Mouse (Mus musculus) stomach, embryonic 16.5 days (tissue): ENCODE data around the gene Slc38a9. TPM values are rescaled to one million over a fixed set of nuclear protein-coding genes. Genes with fewer than 3 reads are reported as not detected.

Source experiments
- ATAC-seq: fragments of 200-750 bp; cut with Nextera tagmentation; 2 replicates; pipeline ENCODE4 v1.8.0; 2017; ENCODE audit warnings: moderate number of reproducible peaks, moderate TSS enrichment; ENCODE audit not compliant: insufficient read depth, low FRiP score
- H3K27ac ChIP-seq: fragments of 300-500 bp; sonication (generic); 2 replicates; pipeline ENCODE4 v1.5.1; 2014; ENCODE audit warnings: low read length
- H3K27me3 ChIP-seq: fragments of 300-500 bp; sonication (generic); 2 replicates; pipeline ENCODE4 v1.6.1; 2014; ENCODE audit warnings: low read length, control low read depth, mixed read lengths; ENCODE audit not compliant: control insufficient read depth, insufficient read depth
- H3K36me3 ChIP-seq: fragments of 300-500 bp; sonication (generic); 2 replicates; pipeline ENCODE4 v1.6.1; 2014; ENCODE audit warnings: low read length; ENCODE audit not compliant: control insufficient read depth, insufficient read depth
- H3K4me1 ChIP-seq: fragments of 300-500 bp; sonication (generic); 2 replicates; pipeline ENCODE4 v1.6.1; 2014; ENCODE audit warnings: low read length, control low read depth, mixed read lengths; ENCODE audit not compliant: control insufficient read depth, insufficient read depth
- H3K4me2 ChIP-seq: fragments of 300-500 bp; sonication (generic); 2 replicates; pipeline ENCODE4 v1.6.1; 2014; ENCODE audit warnings: low read depth, low read length, mixed read lengths
- H3K4me3 ChIP-seq: fragments of 300-500 bp; sonication (generic); replicated peaks from 2 replicates; pipeline ENCODE4 v1.5.1; 2014; ENCODE audit warnings: mild to moderate bottlenecking, low read length
- H3K9ac ChIP-seq: fragments of 300-500 bp; sonication (generic); 2 replicates; pipeline ENCODE4 v1.6.1; 2014; ENCODE audit warnings: low read length
- H3K9me3 ChIP-seq: fragments of 300-500 bp; sonication (generic); replicated peaks from 2 replicates; pipeline ENCODE4 v1.6.1; 2016; ENCODE audit warnings: low read length, control low read depth; ENCODE audit not compliant: control insufficient read depth
- WGBS: fragments of 180-500 bp; shearing (Covaris S2); extraction: QIAGEN DNeasy Blood & Tissue Kit; methylation state at CpG from one replicate; pipeline ENCODE4 v1.1.7; 2014; 5-methylcytosine and 5-hydroxymethylcytosine counted together
- polyA plus RNA-seq: library from polyadenylated mRNA; unstranded; fragments of >200 nt; fragmentation: Nextera tagmentation; extraction: Ambion mirVana; gene quantifications from 2 replicates; pipeline ENCODE4 v1.2.1, GENCODE M21; 2015

Slc38a9 gene
- polyA plus RNA-seq, 1 experiment from 2014 or later = 16.1 TPM

GRCm38 (mm10) chr13:112786142-112786541 is 125.6 kb downstream of the Slc38a9 start:
- no peak for ATAC-seq
- H3K9ac ChIP-seq = no peak overlapping the region
- WGBS = 83% methylated on average over 3 of the region's 3 CpGs

GRCm38 (mm10) chr13:112786942-112787533 is 126.5 kb downstream of the Slc38a9 start:
- Histone ChIP-seq H3K9me3 (no peaks in the 10 kb centered on the region), H3K9ac (no peak overlapping the region), H3K36me3 (no peaks in the 10 kb centered on the region), H3K4me3 (no peak overlapping the region), H3K4me1 (peaks cover 3% of the 10 kb centered on the region; the same call in 1 of the 2 replicates), H3K27me3 (no peaks in the 10 kb centered on the region), H3K27ac (no peak overlapping the region; the same call in 1 of the 2 replicates), H3K4me2 (no peak overlapping the region)
- WGBS = 52% methylated on average over 10 of the region's 10 CpGs
- peak; percentile 77; the same call in 1 of the 2 replicates for ATAC-seq

More at GRCm38 (mm10) chr13:112786142-112786541, 125.6 kb downstream of the Slc38a9 start:
- H3K27me3 ChIP-seq = no peaks in the 10 kb centered on the region
- H3K27ac ChIP-seq = no peak overlapping the region
- H3K36me3 ChIP-seq = no peaks in the 10 kb centered on the region
- H3K4me1 ChIP-seq = peaks cover 3% of the 10 kb centered on the region; the same call in 1 of the 2 replicates
- H3K9me3 ChIP-seq = no peaks in the 10 kb centered on the region
- H3K4me3 ChIP-seq = no peak overlapping the region
- H3K4me2 ChIP-seq = no peak overlapping the region

Other genes starting within 250 kb of the Slc38a9 start
- gene Il6st, start 196.7 kb upstream of the Slc38a9 start, polyA plus RNA-seq = 51.8 and 53.4 TPM in 2 replicates
- gene Il31ra, start 66.4 kb upstream of the Slc38a9 start, polyA plus RNA-seq = 0.09 TPM in 1 of 2 replicates, not detected in the other
- 0.19 and 0.48 TPM in 2 replicates for gene Ddx4, start 8.3 kb upstream of the Slc38a9 start, polyA plus RNA-seq
- gene Plpp1, start 140.0 kb downstream of the Slc38a9 start, polyA plus RNA-seq = 117 and 120 TPM in 2 replicates